Mouse (Mus musculus): ENCODE measurements around the gene Kat6b. TPM values are rescaled to one million over a fixed set of nuclear protein-coding genes. Genes with fewer than 3 reads are reported as not detected.
A peak's percentile ranks its signal among the peaks of the same experiment; 100 is the strongest.

Kat6b gene
- polyA plus RNA-seq, 1 experiment = 26.3 TPM

DNA sequence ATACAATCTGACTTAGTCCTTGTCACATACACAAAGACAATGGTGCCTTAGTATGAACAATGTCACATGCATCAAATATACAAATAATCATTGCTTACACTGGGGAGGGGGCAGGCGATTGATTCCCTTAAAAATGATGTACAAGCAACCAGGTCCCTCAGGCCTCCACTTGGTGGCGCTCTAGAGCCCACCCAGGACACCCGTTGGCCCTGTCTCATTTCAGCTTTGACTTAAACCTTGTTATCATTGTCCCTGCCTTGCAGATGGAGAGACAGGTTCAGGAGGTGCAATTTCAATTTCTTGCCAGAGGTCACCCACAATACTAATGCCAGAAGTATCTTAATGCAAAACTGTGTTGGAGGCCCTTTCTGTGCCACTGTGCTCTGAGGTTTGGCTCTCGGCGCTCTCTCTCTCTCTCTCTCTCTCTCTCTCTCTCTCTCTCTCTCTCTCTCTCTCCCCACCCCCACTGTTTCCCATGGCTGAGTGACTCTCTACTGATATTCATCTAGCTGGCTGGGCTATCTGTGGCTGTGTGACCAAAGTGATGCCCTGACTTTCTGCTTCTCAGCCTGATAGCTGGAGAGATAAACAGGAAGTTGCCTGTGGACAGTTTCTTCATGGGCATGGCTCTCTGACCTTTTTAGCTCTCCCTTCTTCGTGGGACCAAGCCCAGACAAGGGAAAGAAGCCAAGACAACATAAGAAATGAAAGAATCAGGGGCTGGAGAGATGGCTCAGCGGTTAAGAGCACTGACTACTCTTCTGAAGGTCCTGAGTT lies 197.5 kb downstream of the Kat6b start:
- H3K4me1 ChIP-seq (ENCODE audit: control insufficient read depth, insufficient read depth, low read length) = no peaks in the 10 kb centered on the region; the same call in 1 of the 2 replicates
- no peak overlapping the region for H3K27ac ChIP-seq (ENCODE audit: insufficient read depth, low read length)
- H3K4me3 ChIP-seq (ENCODE audit: insufficient read depth, low read length) = no peak overlapping the region
- TF ChIP-seq POLR2A (IDR thresholded peaks at IDR 0.05; ENCODE audit: extremely low read depth, insufficient read depth, low read length) = no peak
- TF ChIP-seq CTCF (IDR thresholded peaks at IDR 0.05; ENCODE audit: extremely low read depth, insufficient read depth, low read length) = peak; percentile 60

- TF ChIP-seq CTCF (IDR thresholded peaks at IDR 0.05; ENCODE audit: extremely low read depth, insufficient read depth, low read length) (no peak), POLR2A (IDR thresholded peaks at IDR 0.05; ENCODE audit: extremely low read depth, insufficient read depth, low read length) (no peak)
- no peaks in the 10 kb centered on the region for H3K4me1 ChIP-seq (ENCODE audit: control insufficient read depth, insufficient read depth, low read length)
- no peak overlapping the region for H3K27ac ChIP-seq (ENCODE audit: insufficient read depth, low read length)
- no peak overlapping the region for H3K4me3 ChIP-seq (ENCODE audit: insufficient read depth, low read length)
These were observed 198.5 kb downstream of the Kat6b start for GRCm38 (mm10) chr14:21679631-21680201.

DNA sequence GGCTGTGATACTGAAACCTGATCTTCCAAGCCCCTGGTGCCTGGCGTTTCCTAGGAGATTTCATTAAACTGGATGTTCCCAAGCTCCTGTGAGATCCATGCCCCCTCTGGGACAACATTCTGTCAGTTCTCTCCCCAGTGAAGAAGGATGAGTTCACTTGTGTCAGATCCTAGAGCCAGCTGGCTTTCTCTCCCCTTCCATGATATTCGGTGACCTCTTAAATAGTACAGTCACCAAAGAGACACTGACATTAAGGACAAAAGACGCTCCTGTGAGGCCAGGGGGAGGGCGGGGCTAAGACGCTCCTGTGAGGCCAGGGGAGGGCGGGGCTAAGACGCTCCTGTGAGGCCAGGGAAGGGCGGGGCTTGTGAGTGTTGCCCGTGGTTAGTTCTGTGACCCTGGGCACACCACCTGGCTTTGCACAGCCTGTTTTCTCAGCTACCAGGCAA lies 201.5 kb downstream of the Kat6b start:
- Histone ChIP-seq H3K4me3 (ENCODE audit: insufficient read depth, low read length) (no peak overlapping the region), H3K4me1 (ENCODE audit: control insufficient read depth, insufficient read depth, low read length) (no peaks in the 10 kb centered on the region; the same call in 1 of the 2 replicates), H3K27ac (ENCODE audit: insufficient read depth, low read length) (no peak overlapping the region)
- TF ChIP-seq CTCF (IDR thresholded peaks at IDR 0.05; ENCODE audit: extremely low read depth, insufficient read depth, low read length) = no peak
- TF ChIP-seq POLR2A (IDR thresholded peaks at IDR 0.05; ENCODE audit: extremely low read depth, insufficient read depth, low read length) = no peak

DNA sequence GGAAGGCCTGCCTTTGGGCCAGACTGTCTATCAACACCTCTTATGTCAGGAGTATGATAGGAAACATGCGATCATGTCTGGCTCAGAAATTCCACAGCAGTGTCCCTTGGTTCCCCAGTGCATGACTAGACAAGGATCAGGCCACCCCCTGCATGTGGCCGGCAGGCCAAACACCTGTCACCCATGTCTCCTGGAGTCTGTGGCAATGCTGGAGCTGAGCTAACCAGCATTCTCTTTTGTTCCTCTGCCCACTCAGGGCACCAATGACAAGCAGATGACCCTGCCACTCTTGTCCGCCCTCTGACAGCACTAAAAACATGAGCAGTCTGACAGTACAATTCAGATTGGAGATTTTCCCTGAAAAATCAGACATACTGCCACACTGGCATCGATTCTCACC lies 202.6 kb downstream of the Kat6b start:
- no peaks in the 10 kb centered on the region; the same call in 1 of the 2 replicates for H3K4me1 ChIP-seq (ENCODE audit: control insufficient read depth, insufficient read depth, low read length)
- H3K27ac ChIP-seq (ENCODE audit: insufficient read depth, low read length) = no peak overlapping the region
- H3K4me3 ChIP-seq (ENCODE audit: insufficient read depth, low read length) = no peak overlapping the region
- TF ChIP-seq POLR2A (IDR thresholded peaks at IDR 0.05; ENCODE audit: extremely low read depth, insufficient read depth, low read length) = no peak
- no peak for TF ChIP-seq CTCF (IDR thresholded peaks at IDR 0.05; ENCODE audit: extremely low read depth, insufficient read depth, low read length)

GRCm38 (mm10) chr14:21685411-21686146 lies 204.3 kb downstream of the Kat6b start:
- TF ChIP-seq CTCF (IDR thresholded peaks at IDR 0.05; ENCODE audit: extremely low read depth, insufficient read depth, low read length) (no peak), POLR2A (IDR thresholded peaks at IDR 0.05; ENCODE audit: extremely low read depth, insufficient read depth, low read length) (no peak)
- Histone ChIP-seq H3K4me1 (ENCODE audit: control insufficient read depth, insufficient read depth, low read length) (no peaks in the 10 kb centered on the region; the same call in 1 of the 2 replicates), H3K27ac (ENCODE audit: insufficient read depth, low read length) (no peak overlapping the region), H3K4me3 (ENCODE audit: insufficient read depth, low read length) (no peak overlapping the region)

DNA sequence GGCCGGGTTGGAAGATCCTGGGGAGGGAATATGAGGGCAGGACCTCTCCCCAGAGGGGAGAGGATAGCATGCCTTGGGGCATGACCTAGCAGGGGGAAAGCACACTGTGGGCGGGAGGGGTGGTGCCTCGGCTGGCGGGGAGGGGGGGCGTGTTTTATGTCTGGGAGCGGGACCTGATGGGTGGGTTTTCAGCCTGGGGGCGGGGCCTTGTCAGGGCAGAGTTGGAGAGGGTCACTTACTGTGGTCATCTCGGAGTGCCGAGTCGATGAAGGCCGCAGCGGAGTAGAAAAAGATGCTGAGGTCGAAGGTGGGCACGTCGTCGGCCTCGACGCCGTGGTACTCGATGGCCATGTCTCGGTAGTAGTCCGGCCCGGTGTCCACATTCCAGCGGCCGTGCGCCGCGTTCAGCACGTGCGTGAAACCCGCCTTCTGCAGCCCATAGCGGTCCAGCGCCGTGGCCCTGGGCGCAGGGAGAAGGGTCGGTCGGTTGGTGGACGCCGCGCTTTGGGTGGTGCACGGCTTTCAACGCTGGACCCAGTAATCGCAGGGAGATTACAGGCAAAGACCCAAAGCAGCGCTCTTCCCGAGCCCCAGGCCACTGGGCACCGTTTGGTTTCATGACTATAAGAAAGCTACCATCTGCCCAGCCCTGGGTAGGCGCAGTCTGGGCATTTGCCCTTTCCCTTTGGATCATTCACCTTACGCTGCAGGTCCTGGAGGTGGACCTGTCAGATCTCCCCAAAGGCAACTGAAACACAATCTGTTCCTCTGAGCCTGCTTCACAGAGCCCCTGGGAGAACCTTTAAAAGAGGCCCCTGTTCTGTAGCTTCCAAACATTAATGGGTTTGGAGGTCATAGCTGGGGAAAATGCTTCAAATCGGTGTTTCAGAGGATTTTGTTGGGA lies 205.4 kb downstream of the Kat6b start:
- no peak overlapping the region for H3K4me3 ChIP-seq (ENCODE audit: insufficient read depth, low read length)
- TF ChIP-seq CTCF (IDR thresholded peaks at IDR 0.05; ENCODE audit: extremely low read depth, insufficient read depth, low read length) = no peak
- TF ChIP-seq POLR2A (IDR thresholded peaks at IDR 0.05; ENCODE audit: extremely low read depth, insufficient read depth, low read length) = no peak
- H3K4me1 ChIP-seq (ENCODE audit: control insufficient read depth, insufficient read depth, low read length) = peaks cover 2% of the 10 kb centered on the region
- H3K27ac ChIP-seq (ENCODE audit: insufficient read depth, low read length) = no peak overlapping the region

DNA sequence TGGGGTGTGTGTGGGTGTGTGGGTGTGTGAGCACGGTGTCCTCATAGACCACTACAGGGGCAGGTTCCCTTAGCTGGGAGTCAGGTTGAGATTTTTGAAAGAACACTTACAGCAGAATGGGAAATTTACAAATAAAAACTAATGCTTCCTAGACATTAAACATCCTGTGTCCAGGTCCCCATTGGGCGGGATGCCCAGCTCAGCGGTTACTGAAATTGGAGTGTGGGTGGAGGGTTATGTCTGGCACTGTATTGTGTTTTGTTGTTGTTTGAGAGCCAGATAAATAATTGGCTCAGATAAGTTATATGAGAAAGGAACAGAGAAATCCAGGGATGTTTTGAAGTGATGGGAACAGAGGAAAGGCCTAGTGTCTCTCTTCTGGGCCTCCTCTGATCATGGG lies 209.8 kb downstream of the Kat6b start:
- Histone ChIP-seq H3K27ac (ENCODE audit: insufficient read depth, low read length) (no peak overlapping the region), H3K4me3 (ENCODE audit: insufficient read depth, low read length) (no peak overlapping the region), H3K4me1 (ENCODE audit: control insufficient read depth, insufficient read depth, low read length) (peaks cover 2% of the 10 kb centered on the region)
- TF ChIP-seq POLR2A (IDR thresholded peaks at IDR 0.05; ENCODE audit: extremely low read depth, insufficient read depth, low read length) (no peak), CTCF (IDR thresholded peaks at IDR 0.05; ENCODE audit: extremely low read depth, insufficient read depth, low read length) (no peak)

DNA sequence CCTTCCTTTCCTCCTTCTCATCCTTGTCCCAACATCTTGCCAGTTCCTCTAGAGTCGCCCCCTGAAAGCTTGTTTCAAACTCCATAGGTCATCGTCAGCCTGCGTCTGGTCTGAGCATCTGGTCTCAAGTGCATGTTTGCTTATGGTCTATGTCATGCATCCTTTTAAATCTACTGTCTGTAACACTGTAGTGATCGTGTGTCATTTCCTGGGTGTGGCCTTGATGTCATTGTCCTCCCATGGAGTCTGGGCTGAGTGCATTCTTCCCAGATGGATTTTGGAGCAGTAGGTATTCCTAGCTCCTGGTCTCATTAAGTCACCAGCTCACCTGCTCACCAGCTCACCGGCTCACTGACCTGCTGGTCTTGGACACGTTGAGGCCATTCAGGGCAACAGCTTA lies 213.8 kb downstream of the Kat6b start:
- TF ChIP-seq POLR2A (IDR thresholded peaks at IDR 0.05; ENCODE audit: extremely low read depth, insufficient read depth, low read length) = no peak
- no peak for TF ChIP-seq CTCF (IDR thresholded peaks at IDR 0.05; ENCODE audit: extremely low read depth, insufficient read depth, low read length)
- peaks cover 2% of the 10 kb centered on the region for H3K4me1 ChIP-seq (ENCODE audit: control insufficient read depth, insufficient read depth, low read length)
- no peak overlapping the region for H3K27ac ChIP-seq (ENCODE audit: insufficient read depth, low read length)
- H3K4me3 ChIP-seq (ENCODE audit: insufficient read depth, low read length) = no peak overlapping the region
